Mouse (Mus musculus) cerebellum, postnatal 36 days (tissue): ENCODE data around the gene Mslnl.
A peak's percentile ranks its signal among the peaks of the same experiment; 100 is the strongest.
"Not testable (repeated sequence)": the region's sequence is repeated elsewhere in the genome, so short reads cannot be mapped to it uniquely, and the experiment has no call there.

Experiments used
- DNase-seq, 2 experiments: peaks; one replicate each; pipeline ENCODE4 v3.0.0; 2021 to 2022; ENCODE audit warnings: mixed read lengths in 2 of 2

Gene Mslnl

DNA sequence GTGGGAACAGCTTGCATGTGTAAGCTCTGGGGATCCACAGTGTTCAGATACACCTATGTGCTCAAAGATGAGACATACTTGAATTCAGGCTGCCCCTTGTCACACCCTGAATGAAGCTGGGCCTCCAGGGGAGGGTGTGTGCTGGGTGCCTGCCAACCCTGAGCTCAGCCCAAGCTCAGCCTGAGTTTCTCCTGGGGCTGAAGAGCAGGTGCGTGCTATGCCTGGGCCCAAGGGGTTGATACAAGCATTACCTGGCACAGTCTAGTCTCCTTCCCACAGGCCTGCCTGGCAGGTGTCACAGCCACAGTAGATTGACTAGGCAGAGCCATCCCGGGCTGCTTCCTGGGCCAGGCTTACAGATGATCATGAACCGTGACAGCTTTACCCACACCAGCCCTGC, at the start of gene Mslnl:
TSS of gene Mslnl (plus strand) at position 298 of the 400 bp plus-strand sequence.
- DNase-seq: no peak

- DNase-seq: no peak
Measured at GRCm38 (mm10) chr17:25686323-25686722, 49.5 kb upstream of the Mslnl start.

DNA sequence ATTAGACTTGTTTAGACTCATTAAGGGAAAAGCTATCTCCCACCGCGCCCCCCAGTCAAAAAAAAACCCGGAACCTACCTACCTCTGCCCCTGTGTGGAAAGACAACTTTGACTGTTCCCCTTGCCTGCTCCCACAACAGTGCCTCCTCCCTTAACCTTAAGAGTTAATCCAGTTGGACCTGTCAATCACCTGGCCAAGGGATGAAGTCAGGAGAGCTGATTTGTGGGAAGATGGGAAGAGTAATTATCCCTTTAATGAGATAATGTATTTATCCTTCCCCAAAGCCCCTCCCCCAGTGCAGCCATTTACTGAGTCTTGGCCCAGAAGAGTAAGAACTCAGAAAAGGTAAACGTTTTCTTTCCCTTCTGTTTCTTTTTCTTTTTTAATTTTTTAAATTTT, 46.9 kb upstream of the Mslnl start:
- no peak for DNase-seq

- no peak for DNase-seq
Measured at GRCm38 (mm10) chr17:25696263-25696662, 39.6 kb upstream of the Mslnl start.

DNA sequence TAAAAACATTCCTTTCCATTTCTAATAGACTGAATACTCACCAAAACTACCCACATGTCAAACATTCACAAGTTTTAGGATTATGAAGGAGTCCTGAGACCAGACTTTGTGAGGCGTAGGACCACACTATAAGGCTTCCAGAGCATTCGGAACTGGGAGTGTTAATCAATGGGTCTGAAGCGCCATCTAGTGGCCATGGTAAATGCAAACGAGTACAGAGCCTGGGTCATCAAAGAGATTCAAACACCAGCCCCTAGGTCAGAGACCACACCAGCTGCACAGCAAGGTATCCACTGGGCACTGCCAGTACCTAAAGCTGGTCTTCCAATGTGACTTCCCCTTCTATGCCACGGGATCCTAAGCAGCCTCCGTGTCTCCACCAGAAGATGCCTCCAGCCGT, 37.4 kb upstream of the Mslnl start:
- peak; percentile 68 to 83 for DNase-seq

DNA sequence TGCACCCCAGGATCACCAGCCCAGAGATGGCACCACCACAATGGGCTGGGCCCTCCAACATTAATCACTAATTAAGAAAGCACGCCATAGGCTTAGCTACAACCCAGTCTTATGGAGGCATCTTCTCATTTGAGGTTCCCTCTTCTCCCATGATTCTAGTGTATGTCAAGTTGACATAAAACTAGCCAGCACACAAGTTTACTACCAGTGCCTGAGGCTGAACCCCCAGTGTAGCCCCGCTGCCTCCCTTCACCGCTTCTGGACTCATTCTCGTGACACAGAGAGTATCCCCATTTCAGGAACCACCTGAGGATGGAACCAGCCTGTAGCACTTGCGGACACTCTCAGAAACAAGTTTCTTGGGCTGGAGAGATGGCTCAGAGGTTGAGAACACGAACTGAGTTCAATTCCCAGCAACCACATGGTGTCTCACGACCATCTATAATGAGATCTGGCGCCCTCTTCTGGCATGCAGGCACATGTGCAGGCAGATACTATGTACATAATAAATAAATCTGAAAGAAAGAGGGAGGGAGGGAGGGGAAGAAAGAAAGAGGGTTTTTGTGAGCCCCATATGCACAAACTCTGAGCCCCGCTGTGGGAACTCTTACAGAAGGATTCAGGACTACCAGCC, 34.9 kb upstream of the Mslnl start:
- no peak for DNase-seq

- DNase-seq: no peak
Measured at GRCm38 (mm10) chr17:25709994-25710393, 25.8 kb upstream of the Mslnl start.

DNA sequence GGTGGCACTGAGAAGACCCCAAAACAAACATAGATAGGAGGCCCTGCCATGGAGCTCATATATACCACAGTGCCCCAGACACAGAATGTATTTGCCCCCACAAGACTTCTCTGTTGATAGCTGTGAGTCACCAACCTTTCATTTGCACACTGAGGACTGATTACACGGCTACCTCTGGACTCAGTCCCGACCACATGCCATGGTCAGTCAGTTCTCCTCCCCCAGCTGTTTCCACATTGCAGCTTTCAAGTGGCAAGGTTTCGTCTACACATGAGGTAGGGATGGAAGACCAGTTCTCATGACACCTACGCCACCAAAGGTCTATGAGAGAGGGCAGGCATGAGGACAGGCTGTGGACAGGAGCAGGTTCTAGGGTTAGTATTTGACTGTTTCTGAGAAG, 24.7 kb upstream of the Mslnl start:
- no peak for DNase-seq

DNA sequence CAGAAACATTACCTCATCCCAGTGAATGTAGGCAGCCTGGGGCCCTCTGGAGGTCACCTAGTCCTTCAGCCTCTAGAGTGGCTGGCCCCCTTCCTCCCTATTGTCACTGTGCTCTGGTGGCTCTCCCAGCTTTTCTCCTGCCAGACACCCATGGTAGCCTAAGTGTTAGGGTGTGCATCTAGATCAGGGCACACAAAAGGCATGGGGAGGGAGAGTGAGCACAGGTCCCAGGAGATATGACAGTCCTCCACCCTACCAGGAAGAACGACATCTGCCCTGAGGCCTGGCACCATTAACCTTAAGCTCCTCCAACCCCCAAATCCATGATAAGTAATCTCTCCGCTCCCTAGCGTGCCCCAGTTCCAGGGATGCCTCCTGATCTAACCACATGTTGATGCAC, 20.2 kb upstream of the Mslnl start:
- DNase-seq: no peak

GRCm38 (mm10) chr17:25716130-25716529, 19.7 kb upstream of the Mslnl start:
- DNase-seq: no peak

GRCm38 (mm10) chr17:25716711-25717637, 18.9 kb upstream of the Mslnl start, which contains the start of gene Gng13:
Gene Gng13 (plus strand): TSS chr17:25717171.
- no peak for DNase-seq

GRCm38 (mm10) chr17:25717691-25718090, 18.2 kb upstream of the Mslnl start:
- DNase-seq: no peak

GRCm38 (mm10) chr17:25721476-25721875, 14.4 kb upstream of the Mslnl start:
- DNase-seq: no peak

GRCm38 (mm10) chr17:25723470-25723869, 12.4 kb upstream of the Mslnl start:
- no peak for DNase-seq

GRCm38 (mm10) chr17:25723919-25724318, 11.9 kb upstream of the Mslnl start:
- no peak for DNase-seq

GRCm38 (mm10) chr17:25725264-25725663, 10.6 kb upstream of the Mslnl start:
- no peak for DNase-seq

DNA sequence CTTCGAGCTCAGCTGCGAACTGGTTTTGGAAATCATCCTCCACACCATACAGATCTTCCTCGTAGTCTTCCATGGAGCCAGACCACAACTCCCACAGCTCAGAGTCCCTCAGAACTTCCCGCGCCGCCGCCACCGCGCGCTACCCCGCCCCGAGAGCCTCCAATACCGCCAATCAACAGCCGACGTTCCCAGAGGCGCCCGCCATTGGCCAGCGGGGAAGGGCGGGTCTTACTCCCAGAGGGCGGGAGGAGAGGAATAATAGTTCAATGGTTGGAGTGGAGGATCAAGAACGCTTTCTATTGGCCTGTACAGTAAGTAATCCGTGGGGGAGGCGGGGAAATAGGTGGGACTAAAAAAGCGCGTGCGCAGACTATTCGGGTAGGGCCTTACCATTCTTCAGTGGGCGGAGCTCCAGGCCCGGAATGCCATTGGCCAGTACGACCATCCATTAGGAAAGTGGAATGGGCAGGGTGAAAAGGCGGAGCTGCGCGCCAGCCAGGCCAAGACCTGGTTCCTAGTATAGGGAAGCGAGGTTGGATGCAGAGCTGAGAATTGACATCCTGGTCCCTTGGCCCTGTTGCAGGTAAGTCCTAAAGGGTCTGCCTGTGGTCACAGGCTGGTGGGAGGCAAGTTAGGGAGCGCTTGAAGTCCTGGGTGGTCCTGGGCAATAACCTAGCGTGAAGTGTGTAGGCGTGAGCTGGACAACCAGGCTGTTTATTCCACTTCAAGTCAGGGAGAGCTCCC, 8.4 kb upstream of the Mslnl start, which contains the start of the genes Chtf18 and Rpusd1:
TSS of gene Chtf18 (minus strand) at position 155 of the 744 bp plus-strand sequence.
TSS of gene Rpusd1 (plus strand) at position 406 of the 744 bp plus-strand sequence.
- DNase-seq: peak; percentile 99

- DNase-seq: no peak
Measured at GRCm38 (mm10) chr17:25728009-25728270, 7.9 kb upstream of the Mslnl start.

DNA sequence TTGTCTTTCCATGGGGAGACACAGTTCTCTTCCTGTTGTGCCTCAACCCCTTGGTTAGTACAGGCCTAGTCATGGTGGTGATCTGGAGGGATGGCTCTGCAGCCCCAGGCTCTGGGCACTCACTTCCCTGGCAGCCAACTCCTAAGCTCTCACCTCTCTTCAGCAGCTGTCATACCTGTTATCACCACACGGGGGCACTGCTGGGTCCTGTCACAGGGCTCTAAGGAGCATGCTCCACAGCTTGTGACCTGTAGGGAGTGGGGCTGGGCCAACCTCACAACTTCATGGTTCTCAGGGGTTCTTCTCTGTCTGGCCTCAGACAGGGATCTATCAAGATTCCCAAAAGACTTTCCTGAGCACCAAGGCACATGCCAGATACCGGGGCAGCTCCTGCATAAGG, 3.8 kb upstream of the Mslnl start:
- DNase-seq: peak; percentile 89

GRCm38 (mm10) chr17:25735246-25735645, 596 bp upstream of the Mslnl start:
- DNase-seq: no peak

- DNase-seq: no peak
Measured at GRCm38 (mm10) chr17:25738861-25739260, 3.0 kb downstream of the Mslnl start.

GRCm38 (mm10) chr17:25741471-25741870, 5.6 kb downstream of the Mslnl start:
- DNase-seq: not testable (repeated sequence)

GRCm38 (mm10) chr17:25743831-25744230, 8.0 kb downstream of the Mslnl start:
- no peak for DNase-seq
